Mouse (Mus musculus) forebrain, embryonic 15.5 days (tissue): ENCODE measurements around the gene Hoxa6. TPM values are rescaled to one million over a fixed set of nuclear protein-coding genes. Genes with fewer than 3 reads are reported as not detected.

ENCODE experiments used
- ATAC-seq: fragments of 200-750 bp; cut with Nextera tagmentation; replicated peaks from 2 replicates; pipeline ENCODE4 v1.8.0; 2017; ENCODE audit warnings: mild to moderate bottlenecking, moderate TSS enrichment, moderate library complexity
- H3K27ac ChIP-seq: fragments of 300-500 bp; sonication (generic); replicated peaks from 2 replicates; pipeline ENCODE4 v1.5.1; 2015; ENCODE audit warnings: mild to moderate bottlenecking, inconsistent platforms
- H3K27me3 ChIP-seq: fragments of 300-500 bp; sonication (generic); 2 replicates; pipeline ENCODE4 v1.6.1; 2015; ENCODE audit warnings: inconsistent platforms
- H3K36me3 ChIP-seq: fragments of 300-500 bp; sonication (generic); 2 replicates; pipeline ENCODE4 v1.6.1; 2015; ENCODE audit warnings: mild to moderate bottlenecking, inconsistent platforms
- H3K4me1 ChIP-seq: fragments of 300-500 bp; sonication (generic); 2 replicates; pipeline ENCODE4 v1.6.1; 2015; ENCODE audit warnings: inconsistent platforms
- H3K4me2 ChIP-seq: fragments of 300-500 bp; sonication (generic); replicated peaks from 2 replicates; pipeline ENCODE4 v1.6.1; 2015; ENCODE audit warnings: mild to moderate bottlenecking, inconsistent platforms
- H3K4me3 ChIP-seq: fragments of 300-500 bp; sonication (generic); 2 replicates; pipeline ENCODE4 v1.5.1; 2015; ENCODE audit warnings: mild to moderate bottlenecking, inconsistent platforms
- H3K9ac ChIP-seq: fragments of 300-500 bp; sonication (generic); replicated peaks from 2 replicates; pipeline ENCODE4 v1.6.1; 2015; ENCODE audit warnings: mild to moderate bottlenecking, inconsistent platforms
- H3K9me3 ChIP-seq: fragments of 300-500 bp; sonication (generic); 2 replicates; pipeline ENCODE4 v1.6.1; 2016; ENCODE audit warnings: inconsistent platforms
- WGBS: fragments of 180-500 bp; shearing (Covaris S2); methylation state at CpG from one replicate; pipeline ENCODE4 v1.1.7; 2015; ENCODE audit warnings: mixed read lengths; 5-methylcytosine and 5-hydroxymethylcytosine counted together
- polyA plus RNA-seq: library from polyadenylated mRNA; unstranded; fragments of >200 nt; fragmentation: Nextera tagmentation; extraction: Ambion mirVana; gene quantifications from 2 replicates; pipeline ENCODE4 v1.2.1, GENCODE M21; 2015

Gene Hoxa6
- polyA plus RNA-seq, 1 experiment from 2014 or later, result not detected

DNA sequence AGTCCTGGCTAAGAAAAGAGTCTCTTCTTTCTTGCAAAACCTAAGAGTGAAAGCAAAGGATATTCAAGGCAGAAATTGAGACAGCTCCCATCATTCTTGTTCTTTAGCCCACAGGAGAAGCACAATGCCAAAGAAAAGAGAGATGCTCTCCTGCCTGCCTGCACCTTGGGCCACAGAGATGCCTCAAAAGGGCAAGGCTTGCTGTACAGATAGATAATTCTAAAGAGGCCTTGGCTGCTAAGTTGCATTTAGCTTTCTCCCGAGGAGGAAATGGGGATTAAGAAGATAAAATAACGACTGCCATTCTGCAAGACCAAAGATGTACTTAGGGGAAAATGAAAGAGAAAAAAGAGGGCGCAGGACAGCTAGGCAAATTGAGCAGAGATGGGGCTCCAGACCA, 38.4 kb upstream of the Hoxa6 start:
- Histone ChIP-seq H3K4me1 (no peaks in the 10 kb centered on the region), H3K9ac (no peak overlapping the region), H3K36me3 (no peaks in the 10 kb centered on the region), H3K4me3 (no peak overlapping the region), H3K4me2 (no peak overlapping the region), H3K27me3 (peaks cover 97% of the 10 kb centered on the region), H3K9me3 (no peaks in the 10 kb centered on the region), H3K27ac (no peak overlapping the region)
- no peak for ATAC-seq
- 3% methylated on average over 3 of the region's 3 CpGs for WGBS

DNA sequence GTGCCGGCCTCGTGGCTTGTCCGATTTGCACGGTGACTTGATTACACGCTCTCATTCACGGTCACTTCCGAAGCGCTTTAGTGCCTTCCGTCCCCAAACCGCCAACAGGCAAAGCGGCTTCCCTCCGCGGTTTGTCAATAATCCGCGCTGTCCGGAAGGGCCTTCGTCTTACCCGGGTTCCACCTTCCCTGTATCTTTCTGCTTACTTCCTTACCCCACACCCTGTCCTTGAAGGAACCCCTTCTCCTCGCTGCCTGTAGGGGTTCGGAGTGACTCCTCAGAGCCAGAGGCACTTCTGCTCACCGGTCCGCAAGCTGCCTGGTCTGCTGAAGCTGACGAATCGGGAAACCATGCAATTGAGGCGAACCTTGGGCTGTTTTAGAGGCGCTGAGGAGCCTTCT, 37.9 kb upstream of the Hoxa6 start:
- no peak for ATAC-seq
- Histone ChIP-seq H3K9me3 (no peaks in the 10 kb centered on the region), H3K9ac (no peak overlapping the region), H3K4me2 (no peak overlapping the region), H3K4me1 (no peaks in the 10 kb centered on the region), H3K4me3 (no peak overlapping the region), H3K27ac (no peak overlapping the region), H3K36me3 (no peaks in the 10 kb centered on the region), H3K27me3 (peaks cover 97% of the 10 kb centered on the region)
- under 1% methylated on average over 26 of the region's 26 CpGs for WGBS

DNA sequence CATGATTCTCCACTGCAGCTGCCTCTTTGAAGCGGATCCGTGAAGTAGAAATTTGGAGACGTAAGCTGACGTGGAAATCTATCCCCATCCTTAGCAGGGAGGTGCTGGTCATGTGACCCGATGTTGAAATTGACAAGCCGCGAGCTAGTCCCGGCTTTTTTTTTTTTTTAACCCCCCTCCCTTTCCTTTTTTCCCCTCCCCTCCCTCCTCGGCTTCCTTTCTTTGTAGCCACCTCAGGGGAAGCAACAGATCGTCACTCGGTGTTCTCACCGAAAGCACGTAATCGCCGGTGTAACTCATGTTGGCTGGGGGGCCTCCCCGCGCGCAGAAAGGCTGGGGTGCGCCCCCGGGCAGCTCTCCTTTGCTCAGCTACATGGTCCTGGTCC, 37.2 kb upstream of the Hoxa6 start, which contains the start of gene Hoxa11:
TSS of gene Hoxa11 (minus strand) at position 54 of the 386 bp plus-strand sequence.
- H3K4me1 ChIP-seq, result no peaks in the 10 kb centered on the region
- no peak within 1 kb of the TSS for H3K4me2 ChIP-seq
- H3K4me3 ChIP-seq, result no peak within 1 kb of the TSS
- ATAC-seq, result no peak
- WGBS, result 1% methylated on average over 20 of the region's 20 CpGs
- H3K36me3 ChIP-seq, result no peaks in the 10 kb centered on the region
- H3K27ac ChIP-seq, result no peak within 1 kb of the TSS
- peaks cover 97% of the 10 kb centered on the region for H3K27me3 ChIP-seq
- no peaks in the 10 kb centered on the region for H3K9me3 ChIP-seq
- no peak within 1 kb of the TSS for H3K9ac ChIP-seq

DNA sequence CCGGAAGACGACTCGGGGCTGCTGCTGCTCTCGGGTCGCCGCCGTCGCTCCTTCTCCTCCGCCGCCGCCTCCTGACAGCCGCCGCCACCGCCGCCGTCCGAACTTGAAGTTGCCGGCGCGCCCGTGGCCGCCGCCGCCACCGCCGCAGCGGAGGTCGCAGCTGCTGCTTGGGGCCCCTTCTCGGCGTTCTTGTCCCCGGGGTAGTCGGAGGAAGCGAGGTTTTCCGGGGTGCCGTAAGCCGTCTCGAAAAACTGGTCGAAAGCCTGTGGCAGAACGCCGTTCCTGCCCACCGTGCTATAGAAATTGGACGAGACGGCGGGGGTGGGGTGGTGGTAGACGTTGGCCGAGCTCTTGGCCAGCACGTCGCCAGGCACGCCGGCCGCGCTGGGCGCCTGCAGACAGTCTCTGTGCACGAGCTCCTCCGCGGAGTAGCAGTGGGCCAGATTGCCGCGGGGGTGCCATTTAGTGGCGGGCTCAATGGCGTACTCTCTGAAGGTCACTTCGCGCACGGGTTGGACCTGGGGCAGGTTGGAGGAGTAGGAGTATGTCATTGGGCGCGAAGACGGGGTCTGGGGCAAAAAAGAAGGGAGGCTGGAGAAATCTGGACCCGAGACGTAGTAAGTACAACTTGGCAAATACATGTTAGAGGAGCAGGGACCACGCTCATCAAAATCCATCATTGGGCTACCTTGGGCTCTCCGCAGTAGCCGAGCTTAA, 36.7 kb upstream of the Hoxa6 start:
- H3K27ac ChIP-seq, result no peak overlapping the region
- H3K36me3 ChIP-seq, result no peaks in the 10 kb centered on the region
- H3K4me1 ChIP-seq, result 0 out of 2 replicates have a peak, but pooled peaks cover 1% of the 10 kb centered on the region
- H3K9ac ChIP-seq, result no peak overlapping the region
- H3K4me2 ChIP-seq, result no peak overlapping the region
- under 1% methylated on average over 71 of the region's 71 CpGs for WGBS
- no peaks in the 10 kb centered on the region for H3K9me3 ChIP-seq
- no peak for ATAC-seq
- H3K27me3 ChIP-seq, result peaks cover 99% of the 10 kb centered on the region
- H3K4me3 ChIP-seq, result no peak overlapping the region

DNA sequence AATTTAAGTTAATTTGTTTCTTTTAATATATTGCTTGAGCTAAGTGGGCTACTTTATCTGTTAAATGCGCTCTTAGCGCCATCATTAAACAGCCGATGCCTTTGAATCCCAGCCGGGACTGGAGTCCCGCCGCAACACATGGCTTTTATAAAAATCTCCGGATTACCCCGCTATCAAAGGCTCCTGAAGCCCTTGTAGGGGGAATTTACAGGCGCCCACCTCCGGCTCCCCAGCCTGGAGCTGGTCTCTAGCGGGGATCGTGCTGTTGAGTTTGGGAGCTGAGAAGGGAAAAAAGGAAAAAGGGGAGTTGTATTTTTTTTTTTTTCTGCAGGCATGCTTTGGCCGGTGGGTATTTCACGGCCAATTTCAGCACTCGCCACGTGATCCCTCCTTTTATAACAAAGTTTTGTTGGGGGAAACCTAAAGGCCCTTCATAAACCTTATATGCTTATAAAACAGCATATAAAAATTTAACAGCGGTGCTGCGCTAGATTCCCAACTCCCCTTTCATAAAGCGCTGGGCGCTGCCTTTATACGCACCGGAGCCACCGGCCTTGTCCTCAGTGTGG, 36.0 kb upstream of the Hoxa6 start:
- 0 out of 2 replicates have a peak, but pooled peaks cover 3% of the 10 kb centered on the region for H3K4me1 ChIP-seq
- no peaks in the 10 kb centered on the region for H3K9me3 ChIP-seq
- 3% methylated on average over 23 of the region's 23 CpGs for WGBS
- ATAC-seq, result no peak
- no peak overlapping the region for H3K27ac ChIP-seq
- no peak overlapping the region for H3K4me3 ChIP-seq
- H3K36me3 ChIP-seq, result no peaks in the 10 kb centered on the region
- no peak overlapping the region for H3K9ac ChIP-seq
- H3K27me3 ChIP-seq, result peaks cover 99% of the 10 kb centered on the region
- H3K4me2 ChIP-seq, result no peak overlapping the region

DNA sequence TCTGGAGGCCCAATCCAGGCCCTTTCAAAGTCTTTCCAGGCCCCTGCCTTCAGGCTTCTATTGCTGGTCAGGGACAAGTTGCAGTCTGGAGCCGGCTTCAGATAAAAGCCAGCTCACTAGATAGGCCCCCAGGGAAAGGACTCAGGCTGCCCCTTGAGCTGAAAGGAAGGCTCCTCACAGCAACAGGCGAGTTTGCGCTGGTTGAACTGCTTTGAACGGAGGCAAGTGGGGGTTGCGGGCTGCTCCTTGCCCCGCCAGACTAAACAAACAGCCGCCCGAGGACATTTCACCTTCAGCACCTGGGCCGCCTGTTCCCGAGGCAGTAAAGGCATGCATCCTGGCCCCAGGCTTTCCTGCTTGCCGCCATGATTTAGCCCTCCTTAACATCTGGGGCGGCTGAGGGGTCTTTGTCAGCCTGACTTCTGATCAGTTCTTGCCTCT, 35.2 kb upstream of the Hoxa6 start:
- Histone ChIP-seq H3K27ac (no peak overlapping the region), H3K4me3 (no peak overlapping the region), H3K9me3 (no peaks in the 10 kb centered on the region), H3K36me3 (no peaks in the 10 kb centered on the region), H3K4me2 (no peak overlapping the region), H3K4me1 (0 out of 2 replicates have a peak, but pooled peaks cover 3% of the 10 kb centered on the region), H3K9ac (no peak overlapping the region), H3K27me3 (peaks cover 98% of the 10 kb centered on the region)
- under 1% methylated on average over 12 of the region's 12 CpGs for WGBS
- no peak for ATAC-seq

DNA sequence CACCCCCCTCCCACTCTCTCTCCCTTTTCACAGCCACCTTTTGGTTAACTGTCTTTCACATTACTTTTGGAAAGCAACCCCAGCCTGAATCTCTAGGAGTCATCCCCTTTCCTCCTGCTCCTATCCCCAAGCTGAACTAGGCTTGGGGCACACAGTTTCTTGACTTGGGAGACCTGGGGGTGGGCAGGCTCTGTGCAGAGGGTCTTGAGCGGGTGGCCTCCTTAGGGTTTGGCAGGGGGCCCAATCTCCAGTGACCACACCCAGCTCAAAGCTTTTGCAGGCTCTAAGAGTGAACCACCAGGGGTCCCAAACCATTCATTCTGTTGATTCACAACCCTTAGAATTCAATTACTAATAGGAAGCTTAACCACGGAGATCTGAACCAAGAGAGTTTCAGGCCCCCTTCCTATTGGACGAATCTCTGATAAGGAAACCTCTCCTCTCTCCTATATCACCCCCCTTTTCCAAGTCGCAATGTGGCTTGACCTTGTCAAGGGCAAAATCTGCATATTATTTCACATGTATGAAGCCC, 34.3 kb upstream of the Hoxa6 start:
- Histone ChIP-seq H3K9ac (no peak overlapping the region), H3K4me3 (no peak overlapping the region), H3K36me3 (no peaks in the 10 kb centered on the region), H3K4me2 (no peak overlapping the region), H3K4me1 (0 out of 2 replicates have a peak, but pooled peaks cover 3% of the 10 kb centered on the region), H3K9me3 (no peaks in the 10 kb centered on the region), H3K27ac (no peak overlapping the region), H3K27me3 (peaks cover 98% of the 10 kb centered on the region)
- no peak for ATAC-seq
- under 1% methylated on average over 4 of the region's 4 CpGs for WGBS

DNA sequence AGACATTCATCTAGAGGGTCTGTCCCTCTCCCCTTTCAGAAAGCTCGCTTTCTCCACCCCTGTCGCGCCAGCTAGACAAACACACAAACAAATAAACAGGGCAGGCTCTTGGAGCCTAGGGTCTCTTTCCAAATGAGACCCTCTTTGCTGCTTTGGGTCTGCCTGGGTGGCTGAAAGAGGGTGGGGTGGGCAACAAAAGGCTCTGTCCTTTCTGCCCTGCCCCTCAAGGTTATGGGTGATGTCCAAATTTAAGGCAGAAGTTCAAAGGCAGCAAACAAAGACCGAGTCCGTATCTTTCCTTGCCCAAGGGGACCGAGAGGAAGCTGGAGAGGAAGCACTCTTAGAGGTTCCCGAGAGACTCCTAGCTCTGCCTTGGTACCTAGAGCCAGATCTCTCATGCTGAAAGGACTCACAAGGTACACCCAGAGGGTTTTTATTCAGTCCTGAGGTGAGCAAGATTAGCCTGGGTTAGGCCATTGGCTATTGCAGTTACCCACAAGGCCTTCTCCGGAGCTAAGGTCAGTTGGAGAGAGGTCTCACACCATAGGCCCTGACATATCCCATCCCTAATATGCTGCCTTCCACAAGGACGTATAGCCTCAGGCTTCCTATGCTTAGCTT, 32.6 kb upstream of the Hoxa6 start:
- H3K9me3 ChIP-seq, result no peaks in the 10 kb centered on the region
- peaks cover 99% of the 10 kb centered on the region for H3K27me3 ChIP-seq
- no peak overlapping the region for H3K27ac ChIP-seq
- H3K4me3 ChIP-seq, result no peak overlapping the region
- ATAC-seq, result no peak
- H3K9ac ChIP-seq, result no peak overlapping the region
- 4% methylated on average over 9 of the region's 9 CpGs for WGBS
- 0 out of 2 replicates have a peak, but pooled peaks cover 3% of the 10 kb centered on the region for H3K4me1 ChIP-seq
- no peaks in the 10 kb centered on the region for H3K36me3 ChIP-seq
- H3K4me2 ChIP-seq, result no peak overlapping the region

DNA sequence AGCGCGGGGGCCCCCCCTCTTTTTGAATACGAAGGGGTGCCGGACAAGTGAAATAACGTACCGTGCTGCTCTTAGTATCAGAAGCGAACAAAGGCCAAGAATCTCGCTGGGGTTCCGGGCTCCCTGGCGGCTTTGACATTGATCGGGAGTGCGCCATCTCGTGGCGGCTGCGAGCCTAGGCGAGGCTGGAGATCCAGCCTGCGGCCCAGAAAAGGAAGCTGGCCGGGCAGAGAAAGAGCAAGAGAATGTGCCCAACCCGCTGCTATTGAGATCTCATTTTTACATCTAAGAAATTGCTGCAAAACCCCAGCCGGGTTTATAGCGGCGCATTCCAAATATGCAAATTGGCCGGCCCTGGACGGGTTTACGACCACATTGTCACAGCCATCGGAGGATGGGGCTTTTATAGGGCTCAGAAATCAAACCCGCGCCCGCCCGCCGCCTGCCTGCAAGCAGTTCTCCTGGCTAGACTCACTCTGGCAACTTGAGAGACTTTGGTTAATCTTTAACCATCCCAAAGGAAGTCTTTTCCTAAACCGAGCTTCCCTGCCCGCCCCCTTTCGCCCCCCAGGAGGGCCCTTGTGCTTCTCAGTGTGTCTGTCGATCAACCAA, 32.0 kb upstream of the Hoxa6 start, which contains the start of gene Hoxa10:
TSS of gene Hoxa10 (minus strand) at position 466 of the 612 bp plus-strand sequence.
- WGBS, result 1% methylated on average over 35 of the region's 35 CpGs
- ATAC-seq, result no peak
- no peaks in the 10 kb centered on the region for H3K36me3 ChIP-seq
- H3K27me3 ChIP-seq, result peaks cover 99% of the 10 kb centered on the region
- no peak within 1 kb of the TSS for H3K9ac ChIP-seq
- no peaks in the 10 kb centered on the region for H3K9me3 ChIP-seq
- no peak within 1 kb of the TSS for H3K27ac ChIP-seq
- no peak within 1 kb of the TSS for H3K4me2 ChIP-seq
- H3K4me1 ChIP-seq, result 0 out of 2 replicates have a peak, but pooled peaks cover 3% of the 10 kb centered on the region
- H3K4me3 ChIP-seq, result no peak within 1 kb of the TSS

DNA sequence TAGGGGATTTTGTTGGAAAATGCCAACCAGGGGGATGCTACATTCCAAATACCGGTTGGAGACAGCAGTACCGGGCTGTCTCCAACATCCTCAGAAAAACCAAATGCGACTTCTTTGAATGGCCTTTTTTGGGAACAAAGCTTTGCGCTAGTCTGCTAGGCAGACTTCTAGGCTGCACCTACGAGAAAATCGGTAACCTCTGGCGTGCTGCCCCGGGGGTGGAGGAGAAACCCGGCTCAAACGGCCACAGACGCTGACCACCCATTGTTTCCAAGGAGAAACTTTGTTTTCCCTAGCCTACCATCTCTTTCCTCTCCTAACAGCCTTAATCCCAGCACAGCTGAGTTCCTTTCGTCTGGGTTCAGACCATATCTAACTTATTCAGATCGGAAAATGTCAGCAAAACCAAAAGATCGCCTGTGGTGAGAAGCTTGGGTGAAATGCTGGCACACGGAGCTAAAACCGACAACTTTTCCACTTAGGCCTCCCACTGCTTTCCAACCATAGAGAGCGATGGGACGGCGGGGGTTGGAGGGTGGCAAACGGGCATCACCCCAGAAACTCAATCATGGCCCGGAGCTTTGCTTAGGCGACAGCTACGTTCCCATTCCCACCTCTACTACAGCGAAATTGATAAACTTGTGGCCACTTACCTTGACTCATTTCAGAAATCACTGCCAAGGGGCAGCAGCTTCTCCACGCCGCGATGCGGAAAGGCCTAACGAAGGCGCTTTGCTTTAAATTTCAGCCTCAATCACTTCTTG, 31.3 kb upstream of the Hoxa6 start:
- WGBS, result 3% methylated on average over 30 of the region's 30 CpGs
- H3K4me1 ChIP-seq, result 0 out of 2 replicates have a peak, but pooled peaks cover 3% of the 10 kb centered on the region
- no peaks in the 10 kb centered on the region for H3K9me3 ChIP-seq
- H3K4me2 ChIP-seq, result no peak overlapping the region
- ATAC-seq, result no peak
- H3K9ac ChIP-seq, result no peak overlapping the region
- H3K27ac ChIP-seq, result no peak overlapping the region
- H3K4me3 ChIP-seq, result no peak overlapping the region
- H3K36me3 ChIP-seq, result no peaks in the 10 kb centered on the region
- H3K27me3 ChIP-seq, result peaks cover 99% of the 10 kb centered on the region

DNA sequence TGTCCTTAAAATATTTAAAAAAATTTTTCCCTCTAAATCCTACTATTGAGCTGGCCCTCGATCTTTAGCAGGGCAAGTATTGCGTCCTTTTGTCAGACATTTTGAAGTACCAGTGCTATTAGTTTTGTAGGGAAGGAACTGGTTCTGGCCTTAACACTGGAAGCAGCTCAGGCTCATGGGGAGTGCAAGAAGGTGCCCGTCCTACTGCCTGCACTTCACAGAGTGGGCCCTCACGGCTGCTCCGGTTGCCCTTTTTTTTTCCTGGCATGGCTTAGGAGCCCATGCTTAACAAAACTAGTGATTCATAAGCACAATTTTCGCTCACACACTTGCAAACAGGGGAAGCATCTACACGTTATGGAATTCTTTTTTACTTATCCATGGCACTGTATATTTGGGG, 30.5 kb upstream of the Hoxa6 start:
- WGBS, result 3% methylated on average over 7 of the region's 7 CpGs
- H3K4me1 ChIP-seq, result 0 out of 2 replicates have a peak, but pooled peaks cover 3% of the 10 kb centered on the region
- no peak overlapping the region for H3K27ac ChIP-seq
- H3K4me2 ChIP-seq, result no peak overlapping the region
- no peaks in the 10 kb centered on the region for H3K9me3 ChIP-seq
- H3K27me3 ChIP-seq, result peaks cover 99% of the 10 kb centered on the region
- no peak overlapping the region for H3K4me3 ChIP-seq
- no peak overlapping the region for H3K9ac ChIP-seq
- ATAC-seq, result no peak
- H3K36me3 ChIP-seq, result no peaks in the 10 kb centered on the region
